Mouse (Mus musculus) bone marrow macrophage, adult 2 months (primary cell): ENCODE data around the gene Cd63.

Source experiments
- CTCF ChIP-seq: IDR thresholded peaks from 2 replicates; pipeline ENCODE4 v1.5.1; 2012; ENCODE audit warnings: low read depth, mild to moderate bottlenecking, low read length, moderate library complexity
- POLR2A ChIP-seq: IDR thresholded peaks from 2 replicates; pipeline ENCODE4 v1.6.1; 2012; ENCODE audit warnings: mild to moderate bottlenecking, low read depth, low read length, borderline replicate concordance

DNA sequence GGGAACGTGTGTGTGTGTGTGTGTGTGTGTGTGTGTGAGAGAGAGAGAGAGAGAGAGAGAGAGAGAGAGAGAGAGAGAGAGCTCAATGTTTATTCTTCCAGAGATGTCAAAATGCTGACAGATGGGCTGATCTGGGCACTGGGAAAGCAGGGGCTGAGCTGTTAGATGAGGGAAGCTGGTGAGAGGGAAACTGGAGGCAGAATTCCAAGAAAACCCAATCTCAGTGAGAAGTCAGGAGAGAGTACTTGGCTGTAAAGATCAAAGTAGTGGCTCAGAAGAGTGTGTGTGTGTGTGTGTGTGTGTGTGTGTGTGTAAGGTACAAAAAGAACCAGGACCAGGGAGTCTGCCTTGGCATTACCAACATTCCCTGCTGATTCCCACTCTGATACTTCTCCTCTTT is 3.3 kb upstream of the Cd63 start:
- TF ChIP-seq POLR2A (no peak), CTCF (no peak)
